Mouse (Mus musculus) spleen, adult 2 months (tissue): ENCODE results near the gene Col13a1.

ENCODE experiments used
- CTCF ChIP-seq: fragments of 200-500 bp; IDR thresholded peaks from 2 replicates; pipeline ENCODE4 v1.5.1; 2011; ENCODE audit warnings: mild to moderate bottlenecking, inconsistent platforms; ENCODE audit not compliant: insufficient read depth, insufficient read length, insufficient replicate concordance; ENCODE audit errors: extremely low read depth
- POLR2A ChIP-seq: fragments of 200-500 bp; IDR thresholded peaks from 2 replicates; pipeline ENCODE4 v1.6.1; 2011; ENCODE audit warnings: low read depth, low read length, inconsistent platforms

- TF ChIP-seq CTCF, result no peak
- TF ChIP-seq POLR2A, result no peak
Measured at GRCm38 (mm10) chr10:61839326-61839725, 139.6 kb downstream of the Col13a1 start.
